Mouse (Mus musculus) kidney, embryonic 15.5 days (tissue): ENCODE results near the gene Als2cl. TPM values are rescaled to one million over a fixed set of nuclear protein-coding genes. Genes with fewer than 3 reads are reported as not detected.

Experiments
- ATAC-seq: fragments of 200-750 bp; cut with Nextera tagmentation; replicated peaks from 2 replicates; pipeline ENCODE4 v1.8.0; 2017; ENCODE audit warnings: moderate TSS enrichment; ENCODE audit not compliant: low FRiP score
- H3K27ac ChIP-seq: fragments of 300-500 bp; sonication (generic); 2 replicates; pipeline ENCODE4 v1.5.1; 2015; ENCODE audit warnings: mild to moderate bottlenecking, inconsistent platforms
- H3K27me3 ChIP-seq: fragments of 300-500 bp; sonication (generic); 2 replicates; pipeline ENCODE4 v1.6.1; 2015; ENCODE audit warnings: inconsistent platforms
- H3K36me3 ChIP-seq: fragments of 300-500 bp; sonication (generic); 2 replicates; pipeline ENCODE4 v1.6.1; 2015; ENCODE audit warnings: inconsistent platforms
- H3K4me1 ChIP-seq: fragments of 300-500 bp; sonication (generic); 2 replicates; pipeline ENCODE4 v1.6.1; 2015; ENCODE audit warnings: inconsistent platforms
- H3K4me2 ChIP-seq: fragments of 300-500 bp; sonication (generic); 2 replicates; pipeline ENCODE4 v1.6.1; 2015; ENCODE audit warnings: moderate library complexity, mild to moderate bottlenecking, inconsistent platforms
- H3K4me3 ChIP-seq: fragments of 300-500 bp; sonication (generic); replicated peaks from 2 replicates; pipeline ENCODE4 v1.5.1; 2015; ENCODE audit warnings: mild to moderate bottlenecking, inconsistent platforms
- H3K9ac ChIP-seq: fragments of 300-500 bp; sonication (generic); 2 replicates; pipeline ENCODE4 v1.6.1; 2015; ENCODE audit warnings: mild to moderate bottlenecking, inconsistent platforms
- H3K9me3 ChIP-seq: fragments of 300-500 bp; sonication (generic); replicated peaks from 2 replicates; pipeline ENCODE4 v1.6.1; 2016; ENCODE audit warnings: inconsistent platforms
- WGBS: fragments of 180-500 bp; shearing (Covaris S2); methylation state at CpG from one replicate; pipeline ENCODE4 v1.1.7; 2015; ENCODE audit warnings: mixed read lengths; 5-methylcytosine and 5-hydroxymethylcytosine counted together
- polyA plus RNA-seq: library from polyadenylated mRNA; unstranded; fragments of >200 nt; fragmentation: Nextera tagmentation; extraction: Ambion mirVana; gene quantifications from 2 replicates; pipeline ENCODE4 v1.2.1, GENCODE M21; 2015

Gene Als2cl
- polyA plus RNA-seq, 1 experiment from 2014 or later: 5.3 TPM

GRCm38 (mm10) chr9:110858523-110858922 is 21.1 kb upstream of the Als2cl start:
- 33% methylated on average over 5 of the region's 5 CpGs for WGBS
- Histone ChIP-seq H3K27me3 (peaks cover 18% of the 10 kb centered on the region), H3K4me3 (no peak overlapping the region), H3K4me2 (no peak overlapping the region), H3K9ac (no peak overlapping the region), H3K36me3 (no peaks in the 10 kb centered on the region), H3K4me1 (peaks cover 8% of the 10 kb centered on the region), H3K27ac (no peak overlapping the region), H3K9me3 (no peaks in the 10 kb centered on the region)
- no peak for ATAC-seq

GRCm38 (mm10) chr9:110858967-110859596 is 20.6 kb upstream of the Als2cl start:
- Histone ChIP-seq H3K9ac (no peak overlapping the region), H3K27me3 (peaks cover 18% of the 10 kb centered on the region), H3K27ac (no peak overlapping the region), H3K4me1 (peaks cover 8% of the 10 kb centered on the region), H3K9me3 (no peaks in the 10 kb centered on the region), H3K4me2 (no peak overlapping the region), H3K4me3 (no peak overlapping the region), H3K36me3 (no peaks in the 10 kb centered on the region)
- no peak for ATAC-seq
- WGBS: 80% methylated on average over 5 of the region's 5 CpGs

GRCm38 (mm10) chr9:110871030-110871429 is 8.6 kb upstream of the Als2cl start:
- Histone ChIP-seq H3K4me1 (peaks cover 23% of the 10 kb centered on the region), H3K27me3 (peaks cover 32% of the 10 kb centered on the region), H3K9me3 (no peaks in the 10 kb centered on the region), H3K4me3 (no peak overlapping the region), H3K27ac (no peak overlapping the region), H3K4me2 (no peak overlapping the region), H3K9ac (no peak overlapping the region), H3K36me3 (no peaks in the 10 kb centered on the region)
- 20% methylated on average over 7 of the region's 7 CpGs for WGBS
- ATAC-seq: no peak

GRCm38 (mm10) chr9:110873681-110874659 is 5.7 kb upstream of the Als2cl start:
- ATAC-seq: peak; percentile 27; the same call in 1 of the 2 replicates

GRCm38 (mm10) chr9:110874660-110875191 is 4.9 kb upstream of the Als2cl start:
- 19% methylated on average over 3 of the region's 3 CpGs for WGBS
- H3K4me3 ChIP-seq: no peak overlapping the region
- H3K4me2 ChIP-seq: no peak overlapping the region
- no peaks in the 10 kb centered on the region for H3K36me3 ChIP-seq
- peak; percentile 26; the same call in 1 of the 2 replicates for ATAC-seq
- peaks cover 42% of the 10 kb centered on the region for H3K27me3 ChIP-seq
- peaks cover 31% of the 10 kb centered on the region for H3K4me1 ChIP-seq
- no peak overlapping the region for H3K9ac ChIP-seq
- H3K27ac ChIP-seq: no peak overlapping the region
- H3K9me3 ChIP-seq: no peaks in the 10 kb centered on the region

More at GRCm38 (mm10) chr9:110873681-110874659, 5.7 kb upstream of the Als2cl start:
- Histone ChIP-seq H3K36me3 (no peaks in the 10 kb centered on the region), H3K4me3 (peak overlapping the region; percentile 31), H3K27me3 (peaks cover 38% of the 10 kb centered on the region), H3K9me3 (no peaks in the 10 kb centered on the region), H3K27ac (no peak overlapping the region), H3K4me1 (peaks cover 23% of the 10 kb centered on the region), H3K9ac (no peak overlapping the region), H3K4me2 (peak overlapping the region; percentile 61)
- 7% methylated on average over 40 of the region's 40 CpGs for WGBS

GRCm38 (mm10) chr9:110875288-110875695 is 4.4 kb upstream of the Als2cl start:
- H3K27me3 ChIP-seq: peaks cover 44% of the 10 kb centered on the region
- WGBS: 31% methylated on average over 4 of the region's 6 CpGs
- no peak overlapping the region for H3K4me3 ChIP-seq
- H3K9me3 ChIP-seq: no peaks in the 10 kb centered on the region
- no peak overlapping the region for H3K9ac ChIP-seq
- no peaks in the 10 kb centered on the region for H3K36me3 ChIP-seq
- no peak overlapping the region for H3K27ac ChIP-seq
- ATAC-seq: no peak
- peaks cover 36% of the 10 kb centered on the region for H3K4me1 ChIP-seq
- H3K4me2 ChIP-seq: no peak overlapping the region

- H3K9me3 ChIP-seq: no peaks in the 10 kb centered on the region
- H3K9ac ChIP-seq: no peak overlapping the region
- H3K4me2 ChIP-seq: no peak overlapping the region
- H3K36me3 ChIP-seq: no peaks in the 10 kb centered on the region
- H3K4me3 ChIP-seq: no peak overlapping the region
- no peak for ATAC-seq
- H3K4me1 ChIP-seq: peaks cover 49% of the 10 kb centered on the region
- no peak overlapping the region for H3K27ac ChIP-seq
- peaks cover 50% of the 10 kb centered on the region for H3K27me3 ChIP-seq
- 89% methylated on average over 1 of the region's 1 CpGs for WGBS
Observed at GRCm38 (mm10) chr9:110877353-110877752, 2.3 kb upstream of the Als2cl start.

- H3K36me3 ChIP-seq: no peaks in the 10 kb centered on the region
- no peak for ATAC-seq
- peaks cover 49% of the 10 kb centered on the region for H3K4me1 ChIP-seq
- WGBS: 90% methylated on average over 5 of the region's 5 CpGs
- no peak overlapping the region for H3K27ac ChIP-seq
- peaks cover 44% of the 10 kb centered on the region for H3K27me3 ChIP-seq
- H3K4me2 ChIP-seq: no peak overlapping the region
- no peak overlapping the region for H3K4me3 ChIP-seq
- H3K9me3 ChIP-seq: no peaks in the 10 kb centered on the region
- H3K9ac ChIP-seq: no peak overlapping the region
Observed at GRCm38 (mm10) chr9:110877888-110878287, 1.8 kb upstream of the Als2cl start.

- Histone ChIP-seq H3K4me1 (peaks cover 32% of the 10 kb centered on the region), H3K4me2 (peak within 1 kb of the TSS; percentile 93), H3K27ac (peak within 1 kb of the TSS; percentile 63), H3K9me3 (no peaks in the 10 kb centered on the region), H3K36me3 (no peaks in the 10 kb centered on the region), H3K27me3 (peaks cover 27% of the 10 kb centered on the region), H3K9ac (peak within 1 kb of the TSS; percentile 51), H3K4me3 (peak within 1 kb of the TSS; percentile 68)
- WGBS: under 1% methylated on average over 57 of the region's 57 CpGs
- ATAC-seq: peak; percentile 89
Observed at GRCm38 (mm10) chr9:110879998-110880561, 410 bp downstream of the Als2cl start, which contains the start of gene Tmie. TSS of gene Tmie (minus strand) at chr9:110880113.

GRCm38 (mm10) chr9:110880772-110881171 is 1.1 kb downstream of the Als2cl start:
- 67% methylated on average over 4 of the region's 4 CpGs for WGBS
- ATAC-seq: peak; percentile 23
- peak overlapping the region; percentile 51; the same call in 1 of the 2 replicates for H3K9ac ChIP-seq

GRCm38 (mm10) chr9:110881953-110882352 is 2.3 kb downstream of the Als2cl start:
- ATAC-seq: no peak
- Histone ChIP-seq H3K4me1 (peaks cover 26% of the 10 kb centered on the region), H3K36me3 (no peaks in the 10 kb centered on the region), H3K9ac (no peak overlapping the region), H3K27me3 (peaks cover 27% of the 10 kb centered on the region), H3K9me3 (no peaks in the 10 kb centered on the region), H3K4me3 (no peak overlapping the region), H3K4me2 (0 out of 2 replicates have a peak overlapping the region, but pooled peaks have one; percentile 7), H3K27ac (no peak overlapping the region)
- WGBS: 75% methylated on average over 7 of the region's 7 CpGs

More at GRCm38 (mm10) chr9:110880772-110881171, 1.1 kb downstream of the Als2cl start:
- Histone ChIP-seq H3K4me1 (peaks cover 26% of the 10 kb centered on the region), H3K36me3 (no peaks in the 10 kb centered on the region), H3K9me3 (no peaks in the 10 kb centered on the region), H3K27ac (peak overlapping the region; percentile 63), H3K4me2 (peak overlapping the region; percentile 93), H3K4me3 (peak overlapping the region; percentile 68), H3K27me3 (peaks cover 27% of the 10 kb centered on the region)
